Mouse (Mus musculus) olfactory bulb, adult 2 months (tissue): ENCODE measurements around the gene Eif4e2. TPM values are rescaled to one million over a fixed set of nuclear protein-coding genes. Genes with fewer than 3 reads are reported as not detected.

Experiments used
- H3K27ac ChIP-seq: fragments of 200-500 bp; 2 replicates; pipeline ENCODE4 v1.5.1; 2012; ENCODE audit warnings: low read depth, low read length; ENCODE audit not compliant: insufficient read depth
- H3K4me1 ChIP-seq: fragments of 200-500 bp; 2 replicates; pipeline ENCODE4 v1.6.1; 2012; ENCODE audit warnings: low read length; ENCODE audit not compliant: control insufficient read depth, insufficient read depth
- H3K4me3 ChIP-seq: fragments of 200-500 bp; 2 replicates; pipeline ENCODE4 v1.5.1; 2012; ENCODE audit warnings: mild to moderate bottlenecking, low read depth, low read length, moderate library complexity; ENCODE audit not compliant: insufficient read depth
- CTCF ChIP-seq: fragments of 200-500 bp; IDR thresholded peaks from 2 replicates; pipeline ENCODE4 v1.5.1; 2012; ENCODE audit warnings: low read depth, mild to moderate bottlenecking, low read length, moderate library complexity; ENCODE audit not compliant: insufficient read depth
- POLR2A ChIP-seq: fragments of 200-500 bp; IDR thresholded peaks from 2 replicates; pipeline ENCODE4 v1.6.1; 2012; ENCODE audit warnings: mild to moderate bottlenecking, low read depth, low read length, moderate library complexity; ENCODE audit not compliant: insufficient read depth
- WGBS: fragments of 180-500 bp; shearing (Covaris S2); methylation state at CpG from one replicate; pipeline ENCODE4 v1.1.7; 2018; 5-methylcytosine and 5-hydroxymethylcytosine counted together
- polyA plus RNA-seq: library from polyadenylated mRNA; stranded (reverse); fragments of >200 nt; gene quantifications from 2 replicates; pipeline ENCODE4 v1.2.4, GENCODE M21; 2012; ENCODE audit warnings: low replicate concordance; ENCODE audit not compliant: missing spikeins, insufficient read depth, insufficient read length

Eif4e2 gene
- polyA plus RNA-seq, 1 experiment: not detected

DNA sequence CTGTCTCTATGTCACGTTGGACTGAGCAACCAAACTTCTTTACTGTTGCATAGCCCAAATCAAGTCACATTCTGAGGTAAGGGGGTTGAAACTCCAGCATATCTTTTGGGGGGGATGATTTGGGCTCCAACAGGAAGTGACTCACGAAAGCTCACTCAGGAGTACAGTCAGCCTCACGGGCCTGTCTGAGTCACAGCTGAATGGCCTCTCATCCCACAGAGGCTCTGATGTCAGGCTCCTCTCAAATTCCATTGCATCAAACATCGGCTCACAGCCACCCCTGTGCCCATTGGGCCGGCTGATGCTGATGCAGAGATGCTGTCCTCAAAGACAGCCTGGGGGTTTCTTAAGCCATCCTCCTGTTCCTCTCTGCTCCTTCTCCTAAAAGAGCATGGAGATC lies 32.8 kb upstream of the Eif4e2 start:
- no peak for TF ChIP-seq POLR2A
- TF ChIP-seq CTCF: no peak
- Histone ChIP-seq H3K4me3 (no peak overlapping the region), H3K27ac (no peak overlapping the region), H3K4me1 (peaks cover 30% of the 10 kb centered on the region)
- WGBS: 39% methylated on average over 5 of the region's 5 CpGs

DNA sequence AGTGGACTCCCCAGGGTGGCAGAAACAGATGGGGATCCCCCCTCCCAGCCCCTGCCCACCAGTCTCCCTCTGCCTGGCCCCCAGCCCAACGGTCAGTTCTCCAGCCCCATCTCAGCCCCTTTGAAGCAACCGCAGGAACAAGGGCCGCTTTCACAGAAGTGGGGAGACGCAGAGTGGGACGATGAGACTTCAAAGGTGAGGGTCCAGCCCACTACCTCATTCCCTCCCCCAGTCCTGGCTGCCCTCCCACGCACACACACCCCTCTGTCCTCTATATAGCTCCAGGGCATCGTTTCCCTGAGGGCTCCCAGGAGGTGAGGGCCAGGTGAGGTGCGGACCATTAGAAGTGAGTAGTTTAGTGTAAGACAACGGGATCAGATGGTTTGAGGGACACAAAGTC lies 30.7 kb upstream of the Eif4e2 start, which contains the start of gene Prss56:
Gene Prss56 (plus strand): TSS at position 301 of the 400 bp plus-strand sequence.
- Histone ChIP-seq H3K4me1 (peaks cover 29% of the 10 kb centered on the region), H3K4me3 (no peak within 1 kb of the TSS), H3K27ac (no peak within 1 kb of the TSS)
- TF ChIP-seq POLR2A: no peak
- TF ChIP-seq CTCF: no peak
- 63% methylated on average over 9 of the region's 9 CpGs for WGBS

DNA sequence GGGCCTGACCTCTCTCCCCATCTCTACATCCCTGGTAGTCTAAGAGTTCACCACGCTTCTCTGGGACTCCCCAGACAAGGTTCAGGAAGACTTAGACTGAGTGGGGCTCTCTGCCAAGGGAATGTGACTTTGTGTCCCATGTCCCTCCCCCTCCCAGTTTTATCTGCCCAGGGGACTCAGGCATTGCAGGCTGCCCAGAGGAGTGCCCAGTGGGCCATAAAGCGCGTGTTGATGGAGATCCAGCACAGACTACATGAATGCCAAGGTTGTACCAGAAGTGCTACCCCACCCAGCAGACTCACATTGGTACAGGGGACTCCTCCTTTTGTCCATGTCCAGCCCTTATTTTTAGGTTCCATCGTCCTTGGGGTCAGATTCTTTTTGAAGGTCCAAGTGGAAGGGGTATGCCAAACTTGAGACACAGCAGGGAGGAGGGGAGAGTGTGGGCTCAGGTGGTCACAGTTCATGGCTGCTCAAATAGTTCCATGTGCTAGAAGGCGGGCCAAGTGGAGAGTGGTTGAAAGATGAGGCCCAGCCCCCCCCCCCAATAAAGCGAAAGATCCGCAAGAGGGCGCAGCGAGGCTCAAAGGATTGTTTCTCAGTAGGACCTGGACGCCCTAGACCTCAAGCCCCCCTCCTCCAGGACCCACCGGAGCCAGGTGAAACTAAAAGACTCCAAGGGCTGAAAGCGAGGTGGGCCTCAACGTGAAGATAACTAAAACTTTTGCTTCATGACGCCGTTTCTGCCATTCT lies 29.5 kb upstream of the Eif4e2 start:
- H3K4me3 ChIP-seq: peak overlapping the region; percentile 17; the same call in 1 of the 2 replicates
- WGBS: 38% methylated on average over 15 of the region's 15 CpGs
- peaks cover 29% of the 10 kb centered on the region for H3K4me1 ChIP-seq
- H3K27ac ChIP-seq: no peak overlapping the region
- TF ChIP-seq POLR2A (no peak), CTCF (no peak)

DNA sequence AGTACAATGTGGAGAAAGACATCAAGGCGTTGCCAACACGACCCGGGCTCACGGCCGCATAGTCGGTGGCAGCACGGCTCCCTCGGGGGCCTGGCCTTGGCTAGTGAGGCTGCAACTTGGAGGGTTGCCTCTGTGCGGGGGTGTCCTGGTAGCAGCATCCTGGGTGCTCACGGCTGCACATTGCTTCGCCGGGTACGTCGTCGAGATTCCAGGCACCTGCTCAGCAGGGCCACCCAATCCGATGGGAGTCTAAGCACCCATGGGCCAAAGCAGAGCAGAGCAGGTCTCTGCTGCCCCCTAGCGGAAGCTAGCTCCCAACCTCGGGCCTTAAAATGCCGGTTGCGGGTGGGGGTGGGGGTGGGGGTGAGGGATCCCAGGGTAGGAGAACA lies 29.0 kb upstream of the Eif4e2 start:
- TF ChIP-seq CTCF: peak; percentile 52; the same call in 1 of the 2 replicates
- TF ChIP-seq POLR2A: no peak
- Histone ChIP-seq H3K4me3 (peak overlapping the region; percentile 17; the same call in 1 of the 2 replicates), H3K4me1 (peaks cover 29% of the 10 kb centered on the region), H3K27ac (no peak overlapping the region)
- 8% methylated on average over 20 of the region's 20 CpGs for whole genome bisulfite sequencing

DNA sequence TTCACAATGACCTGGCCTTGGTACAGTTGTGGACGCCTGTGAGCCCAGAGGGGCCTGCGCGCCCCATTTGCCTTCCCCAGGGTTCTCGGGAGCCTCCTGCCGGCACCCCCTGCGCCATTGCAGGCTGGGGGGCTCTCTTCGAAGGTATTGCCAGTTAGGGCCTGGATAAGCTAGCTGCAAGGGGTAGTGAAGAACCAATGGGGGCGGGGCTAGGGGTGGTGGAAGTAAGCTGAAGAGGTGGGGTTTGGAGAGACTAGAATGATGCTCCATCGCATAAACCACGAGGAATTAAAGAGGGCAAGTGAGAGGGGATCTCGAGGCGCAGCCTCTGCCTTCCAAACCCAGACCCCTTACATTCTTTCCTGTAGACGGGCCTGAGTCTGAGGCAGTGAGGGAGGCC lies 28.2 kb upstream of the Eif4e2 start:
- TF ChIP-seq CTCF (no peak), POLR2A (no peak)
- 41% methylated on average over 13 of the region's 13 CpGs for WGBS
- peaks cover 24% of the 10 kb centered on the region for H3K4me1 ChIP-seq
- H3K27ac ChIP-seq: no peak overlapping the region
- no peak overlapping the region for H3K4me3 ChIP-seq

DNA sequence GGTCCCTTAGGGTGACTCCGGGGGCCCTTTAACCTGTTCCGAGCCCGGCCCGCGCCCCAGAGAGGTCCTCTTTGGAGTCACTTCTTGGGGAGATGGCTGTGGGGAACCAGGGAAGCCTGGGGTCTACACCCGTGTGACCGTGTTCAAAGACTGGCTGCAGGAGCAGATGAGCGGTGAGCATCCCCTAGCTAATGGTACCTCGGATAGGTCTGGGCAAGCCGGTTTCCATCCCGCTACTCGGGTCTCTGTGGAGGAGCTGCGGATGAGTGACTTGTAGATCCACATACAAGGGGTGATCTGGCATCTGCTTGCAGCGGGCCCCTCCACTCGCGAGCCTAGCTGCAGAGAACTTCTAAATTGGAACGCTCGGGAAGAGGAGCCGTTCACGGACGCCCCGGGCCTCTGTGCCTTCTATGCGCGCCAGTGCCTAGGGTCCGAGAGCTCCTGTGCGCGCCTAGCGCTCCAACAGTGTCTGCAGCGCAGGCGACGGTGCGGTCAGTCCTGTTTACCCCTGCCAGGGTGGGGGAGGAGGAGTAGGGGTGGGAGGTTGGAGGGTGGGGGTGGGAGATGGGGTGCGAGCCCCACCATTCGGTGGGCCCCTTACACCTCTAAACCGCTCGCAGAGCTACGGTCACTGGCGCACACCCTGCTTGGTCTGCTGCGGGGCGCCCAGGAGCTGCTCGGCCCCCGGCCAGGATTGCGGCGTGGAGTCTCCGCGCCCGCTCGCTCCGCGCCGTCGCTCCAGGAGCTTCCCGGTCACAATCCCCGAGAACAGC lies 27.3 kb upstream of the Eif4e2 start:
- peak overlapping the region; percentile 56 for H3K4me3 ChIP-seq
- peaks cover 19% of the 10 kb centered on the region for H3K4me1 ChIP-seq
- 7% methylated on average over 54 of the region's 54 CpGs for WGBS
- no peak for TF ChIP-seq CTCF
- no peak for TF ChIP-seq POLR2A
- no peak overlapping the region for H3K27ac ChIP-seq

DNA sequence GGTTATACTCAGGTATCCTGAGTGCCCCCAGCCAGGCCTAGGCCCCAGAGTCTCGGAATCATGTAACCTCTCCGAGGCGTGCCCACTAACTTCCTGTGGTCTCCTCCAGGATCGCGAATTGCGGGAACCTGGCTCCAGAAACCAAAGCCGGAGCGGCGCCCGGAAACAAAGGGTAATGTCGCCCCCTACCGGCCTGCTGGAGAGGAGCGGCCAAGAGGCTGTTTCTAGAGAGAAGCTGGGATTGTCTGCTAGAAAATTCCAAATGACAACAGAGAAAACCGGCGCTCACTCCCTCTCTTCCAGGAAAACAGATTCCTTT lies 26.7 kb upstream of the Eif4e2 start:
- Histone ChIP-seq H3K4me1 (peaks cover 19% of the 10 kb centered on the region), H3K4me3 (peak overlapping the region; percentile 56), H3K27ac (no peak overlapping the region)
- WGBS: under 1% methylated on average over 15 of the region's 15 CpGs
- TF ChIP-seq POLR2A (no peak), CTCF (peak; percentile 95)

DNA sequence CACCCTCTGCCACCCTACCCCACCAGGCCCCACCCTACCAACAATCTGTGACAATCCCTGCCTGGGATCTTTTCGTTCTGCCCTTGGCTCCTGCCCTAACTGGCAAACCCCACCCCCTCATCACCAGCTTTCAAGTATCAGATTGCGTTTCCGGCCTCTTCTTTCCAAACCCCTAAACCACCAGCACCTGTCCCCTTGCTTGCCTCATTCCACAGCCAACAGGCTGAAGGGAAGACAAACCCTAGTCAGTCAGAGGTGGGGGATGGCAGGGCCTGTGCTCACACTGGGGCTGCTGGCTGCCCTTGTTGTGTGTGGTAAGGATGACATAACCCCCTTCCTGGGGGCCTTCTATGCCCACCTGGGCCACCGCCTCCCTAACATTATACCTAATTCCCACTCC lies 23.3 kb upstream of the Eif4e2 start, which contains the start of gene Chrnd:
Gene Chrnd (plus strand): TSS at position 179 of the 400 bp plus-strand sequence.
- WGBS: 62% methylated on average over 4 of the region's 4 CpGs
- H3K4me1 ChIP-seq: peaks cover 8% of the 10 kb centered on the region
- H3K27ac ChIP-seq: no peak within 1 kb of the TSS
- TF ChIP-seq CTCF: no peak
- H3K4me3 ChIP-seq: no peak within 1 kb of the TSS

DNA sequence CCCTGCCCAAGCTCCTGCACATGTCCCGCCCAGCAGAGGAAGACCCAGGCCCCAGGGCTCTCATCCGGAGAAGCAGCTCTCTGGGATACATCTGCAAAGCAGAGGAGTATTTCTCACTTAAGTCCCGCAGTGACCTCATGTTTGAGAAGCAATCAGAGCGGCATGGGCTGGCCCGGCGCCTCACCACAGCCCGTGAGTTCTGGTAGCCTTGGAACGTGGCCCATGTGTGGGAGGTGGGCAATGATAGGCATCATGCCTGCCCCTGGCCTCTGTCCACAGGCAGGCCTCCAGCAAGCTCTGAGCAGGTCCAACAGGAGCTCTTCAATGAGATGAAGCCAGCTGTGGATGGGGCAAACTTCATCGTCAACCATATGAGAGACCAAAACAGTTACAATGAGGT lies 16.4 kb upstream of the Eif4e2 start:
- TF ChIP-seq POLR2A (no peak), CTCF (no peak)
- H3K4me3 ChIP-seq: no peak overlapping the region
- no peak overlapping the region for H3K27ac ChIP-seq
- 77% methylated on average over 9 of the region's 9 CpGs for WGBS
- H3K4me1 ChIP-seq: no peaks in the 10 kb centered on the region
